Mouse (Mus musculus) forebrain, embryonic 16.5 days (tissue): ENCODE data around the gene Cdkn1c. TPM values are rescaled to one million over a fixed set of nuclear protein-coding genes. Genes with fewer than 3 reads are reported as not detected.

Source experiments
- ATAC-seq: fragments of 200-750 bp; cut with Nextera tagmentation; 2 replicates; pipeline ENCODE4 v1.8.0; 2017; ENCODE audit warnings: mild to moderate bottlenecking, moderate library complexity
- H3K27ac ChIP-seq: fragments of 300-500 bp; sonication (generic); 2 replicates; pipeline ENCODE4 v1.5.1; 2014; ENCODE audit warnings: low read length, control low read depth
- H3K27me3 ChIP-seq: fragments of 300-500 bp; sonication (generic); replicated peaks from 2 replicates; pipeline ENCODE4 v1.6.1; 2014; ENCODE audit warnings: low read length; ENCODE audit not compliant: control insufficient read depth, insufficient read depth
- H3K36me3 ChIP-seq: fragments of 300-500 bp; sonication (generic); 2 replicates; pipeline ENCODE4 v1.6.1; 2014; ENCODE audit not compliant: control insufficient read depth, insufficient read depth
- H3K4me1 ChIP-seq: fragments of 300-500 bp; sonication (generic); replicated peaks from 2 replicates; pipeline ENCODE4 v1.6.1; 2014; ENCODE audit warnings: low read length; ENCODE audit not compliant: control insufficient read depth, insufficient read depth
- H3K4me2 ChIP-seq: fragments of 300-500 bp; sonication (generic); 2 replicates; pipeline ENCODE4 v1.6.1; 2014; ENCODE audit warnings: mild to moderate bottlenecking, low read length, control low read depth
- H3K4me3 ChIP-seq: fragments of 300-500 bp; sonication (generic); replicated peaks from 2 replicates; pipeline ENCODE4 v1.5.1; 2014; ENCODE audit warnings: mild to moderate bottlenecking, low read length, control low read depth
- H3K9ac ChIP-seq: fragments of 300-500 bp; sonication (generic); replicated peaks from 2 replicates; pipeline ENCODE4 v1.6.1; 2014; ENCODE audit warnings: low read depth, low read length, control low read depth
- H3K9me3 ChIP-seq: fragments of 300-500 bp; sonication (generic); 2 replicates; pipeline ENCODE4 v1.6.1; 2016; ENCODE audit warnings: low read length; ENCODE audit not compliant: control insufficient read depth
- WGBS: fragments of 180-500 bp; shearing (Covaris S2); extraction: QIAGEN DNeasy Blood & Tissue Kit; methylation state at CpG from one replicate; pipeline ENCODE4 v1.1.7; 2014; 5-methylcytosine and 5-hydroxymethylcytosine counted together
- polyA plus RNA-seq: library from polyadenylated mRNA; unstranded; fragments of >200 nt; fragmentation: Nextera tagmentation; extraction: Ambion mirVana; gene quantifications from 2 replicates; pipeline ENCODE4 v1.2.1, GENCODE M21; 2015

The Cdkn1c gene
- polyA plus RNA-seq, 1 experiment from 2014 or later = 96.6 TPM

- H3K9ac ChIP-seq = no peak overlapping the region
- no peak for ATAC-seq
- no peaks in the 10 kb centered on the region for H3K9me3 ChIP-seq
- H3K36me3 ChIP-seq = no peaks in the 10 kb centered on the region
- no peak overlapping the region for H3K4me2 ChIP-seq
- peaks cover 13% of the 10 kb centered on the region for H3K4me1 ChIP-seq
- WGBS = 44% methylated on average over 2 of the region's 2 CpGs
- no peak overlapping the region for H3K27ac ChIP-seq
- no peak overlapping the region for H3K4me3 ChIP-seq
- H3K27me3 ChIP-seq = peaks cover 43% of the 10 kb centered on the region
These were observed 40.1 kb upstream of the Cdkn1c start for GRCm38 (mm10) chr7:143500912-143501311.

- Histone ChIP-seq H3K4me3 (no peak overlapping the region), H3K9me3 (no peaks in the 10 kb centered on the region), H3K4me2 (no peak overlapping the region), H3K36me3 (no peaks in the 10 kb centered on the region), H3K4me1 (peaks cover 13% of the 10 kb centered on the region), H3K27ac (no peak overlapping the region), H3K9ac (no peak overlapping the region), H3K27me3 (peaks cover 34% of the 10 kb centered on the region)
- 88% methylated on average over 4 of the region's 4 CpGs for WGBS
- ATAC-seq = no peak
These were observed 37.7 kb upstream of the Cdkn1c start for GRCm38 (mm10) chr7:143498584-143498983.

DNA sequence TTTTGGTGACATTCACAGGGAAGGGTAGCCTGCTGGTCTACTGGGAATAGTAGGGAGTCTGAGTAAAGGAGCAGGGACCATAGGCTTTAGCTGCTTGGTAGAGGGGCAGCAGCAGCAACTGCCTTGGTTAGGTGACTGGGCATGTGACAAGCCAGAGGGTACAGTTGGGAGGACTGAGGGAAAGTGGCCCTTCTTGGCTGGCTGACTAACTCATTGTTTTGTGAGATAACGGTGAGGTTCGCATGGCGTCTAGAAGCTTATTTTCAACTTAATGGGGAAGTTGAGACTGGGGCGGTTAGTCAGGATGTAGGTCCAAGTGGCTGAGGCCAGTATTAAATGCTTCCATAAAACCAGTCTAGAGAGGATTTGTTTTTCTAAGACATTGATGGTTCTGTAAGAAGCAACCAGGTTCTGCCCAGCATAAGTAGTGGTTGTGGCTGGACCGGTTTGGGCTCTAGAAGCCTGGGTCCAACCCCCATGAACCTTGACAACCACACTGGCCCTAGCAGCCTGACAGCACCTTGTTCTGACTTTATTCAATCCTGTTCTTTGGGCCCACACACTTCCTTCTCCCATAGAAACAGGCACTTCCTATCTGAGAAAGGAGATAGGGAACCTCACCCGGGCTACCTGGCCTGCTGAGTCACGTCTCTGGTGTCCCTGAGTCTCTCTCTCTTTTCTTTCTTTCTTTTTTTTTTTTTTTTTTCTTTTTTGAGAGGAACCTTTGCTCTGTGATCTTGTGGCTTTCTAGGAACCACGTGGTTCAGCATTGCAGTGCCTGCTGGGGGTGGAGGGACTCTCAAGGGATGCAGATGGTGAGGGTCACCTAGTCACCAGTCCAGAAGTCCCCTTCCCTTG is 34.5 kb upstream of the Cdkn1c start:
- no peak overlapping the region for H3K9ac ChIP-seq
- H3K36me3 ChIP-seq = no peaks in the 10 kb centered on the region
- WGBS = 82% methylated on average over 8 of the region's 8 CpGs

GRCm38 (mm10) chr7:143493616-143494126 is 32.8 kb upstream of the Cdkn1c start:
- Histone ChIP-seq H3K9ac (no peak overlapping the region), H3K4me3 (no peak overlapping the region), H3K4me1 (no peaks in the 10 kb centered on the region), H3K36me3 (no peaks in the 10 kb centered on the region), H3K9me3 (no peaks in the 10 kb centered on the region), H3K27me3 (no peaks in the 10 kb centered on the region), H3K4me2 (no peak overlapping the region), H3K27ac (no peak overlapping the region)
- WGBS = 93% methylated on average over 6 of the region's 6 CpGs
- no peak for ATAC-seq

More for the DNA sequence above, 34.5 kb upstream of the Cdkn1c start:
- ATAC-seq = no peak
- Histone ChIP-seq H3K9me3 (no peaks in the 10 kb centered on the region), H3K27ac (no peak overlapping the region), H3K4me3 (no peak overlapping the region), H3K27me3 (peaks cover 12% of the 10 kb centered on the region), H3K4me1 (no peaks in the 10 kb centered on the region), H3K4me2 (no peak overlapping the region)

GRCm38 (mm10) chr7:143489735-143490134 is 28.9 kb upstream of the Cdkn1c start:
- no peaks in the 10 kb centered on the region for H3K36me3 ChIP-seq
- H3K4me2 ChIP-seq = no peak overlapping the region
- WGBS = 81% methylated on average over 6 of the region's 6 CpGs
- no peak overlapping the region for H3K27ac ChIP-seq
- no peaks in the 10 kb centered on the region for H3K4me1 ChIP-seq
- ATAC-seq = no peak
- no peak overlapping the region for H3K9ac ChIP-seq
- no peaks in the 10 kb centered on the region for H3K9me3 ChIP-seq
- H3K4me3 ChIP-seq = no peak overlapping the region
- no peaks in the 10 kb centered on the region for H3K27me3 ChIP-seq

DNA sequence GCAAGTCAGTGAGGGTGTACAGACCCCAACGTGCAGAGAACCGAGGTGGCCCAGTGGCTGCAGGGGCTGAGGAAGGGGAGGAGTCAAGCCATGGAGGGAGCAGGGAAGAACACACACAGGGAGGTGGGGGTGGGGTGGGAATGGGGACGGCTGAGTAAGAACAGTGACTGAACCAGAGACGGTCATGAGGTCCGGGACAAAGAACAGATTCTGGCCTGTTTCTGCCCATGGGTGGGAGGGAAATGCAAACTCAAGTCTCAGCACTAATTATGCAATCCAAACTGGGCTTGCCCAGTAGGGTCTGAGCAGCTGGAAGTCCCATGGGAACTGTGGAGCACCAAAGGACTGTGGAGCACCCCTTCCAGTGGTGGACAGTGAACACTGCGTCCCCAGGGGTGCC is 21.7 kb upstream of the Cdkn1c start:
- Histone ChIP-seq H3K9ac (no peak overlapping the region), H3K9me3 (no peaks in the 10 kb centered on the region), H3K4me2 (no peak overlapping the region), H3K4me3 (no peak overlapping the region), H3K4me1 (no peaks in the 10 kb centered on the region), H3K27ac (no peak overlapping the region), H3K27me3 (no peaks in the 10 kb centered on the region), H3K36me3 (no peaks in the 10 kb centered on the region)
- ATAC-seq = no peak
- WGBS = 12% methylated on average over 6 of the region's 6 CpGs

- H3K9me3 ChIP-seq = no peaks in the 10 kb centered on the region
- no peak overlapping the region for H3K9ac ChIP-seq
- no peak for ATAC-seq
- H3K36me3 ChIP-seq = no peaks in the 10 kb centered on the region
- H3K27ac ChIP-seq = no peak overlapping the region
- 49% methylated on average over 5 of the region's 5 CpGs for WGBS
- no peak overlapping the region for H3K4me3 ChIP-seq
- H3K4me2 ChIP-seq = no peak overlapping the region
- H3K27me3 ChIP-seq = no peaks in the 10 kb centered on the region
- no peaks in the 10 kb centered on the region for H3K4me1 ChIP-seq
These were observed 21.0 kb upstream of the Cdkn1c start for GRCm38 (mm10) chr7:143481806-143482387.

DNA sequence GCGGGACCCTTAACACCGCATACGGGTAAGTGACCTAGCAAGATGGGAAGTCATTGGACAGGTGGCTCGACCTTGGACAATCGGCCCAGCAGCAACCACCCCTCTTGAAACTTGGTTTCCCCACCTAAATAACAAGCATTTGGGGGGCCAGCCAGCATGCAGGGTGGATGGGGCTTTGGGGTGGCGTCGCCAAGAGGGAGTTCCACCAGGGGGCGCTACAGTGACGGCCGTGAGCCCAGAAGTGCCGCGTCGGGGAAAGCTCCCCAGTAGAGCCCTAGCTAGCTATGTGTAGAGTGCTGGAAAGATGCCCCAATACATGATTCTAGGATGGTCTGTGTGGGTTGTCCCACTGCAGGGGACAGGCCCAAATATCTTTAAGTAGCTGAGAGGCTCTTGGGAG is 19.6 kb upstream of the Cdkn1c start:
- H3K27me3 ChIP-seq = no peaks in the 10 kb centered on the region
- no peaks in the 10 kb centered on the region for H3K9me3 ChIP-seq
- no peaks in the 10 kb centered on the region for H3K4me1 ChIP-seq
- 32% methylated on average over 13 of the region's 13 CpGs for WGBS
- no peak overlapping the region for H3K4me2 ChIP-seq
- no peak for ATAC-seq
- no peak overlapping the region for H3K9ac ChIP-seq
- H3K27ac ChIP-seq = no peak overlapping the region
- H3K36me3 ChIP-seq = no peaks in the 10 kb centered on the region
- H3K4me3 ChIP-seq = no peak overlapping the region

DNA sequence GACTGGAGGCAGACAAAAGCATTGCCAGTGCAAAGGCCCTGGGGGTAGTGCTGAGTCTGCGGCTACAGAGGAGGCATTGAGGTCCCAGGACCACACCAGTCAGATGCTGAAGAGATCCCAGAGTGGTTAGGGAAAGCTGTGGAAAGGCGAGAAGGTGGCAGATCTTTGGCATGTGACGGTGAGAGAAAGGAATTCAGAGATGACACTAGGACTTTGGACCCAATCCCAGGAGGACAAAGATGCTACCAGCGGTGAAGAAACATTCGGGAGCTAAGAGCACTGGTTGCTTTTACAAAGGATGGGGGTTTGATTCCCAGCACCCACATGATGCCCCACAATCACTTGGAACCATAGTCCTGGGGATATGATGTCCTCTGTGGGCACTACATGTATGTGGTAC is 16.9 kb upstream of the Cdkn1c start:
- no peaks in the 10 kb centered on the region for H3K27me3 ChIP-seq
- WGBS = 83% methylated on average over 5 of the region's 5 CpGs
- no peak for ATAC-seq
- no peaks in the 10 kb centered on the region for H3K36me3 ChIP-seq
- H3K9me3 ChIP-seq = no peaks in the 10 kb centered on the region
- no peak overlapping the region for H3K9ac ChIP-seq
- H3K4me1 ChIP-seq = no peaks in the 10 kb centered on the region
- no peak overlapping the region for H3K4me3 ChIP-seq
- no peak overlapping the region for H3K4me2 ChIP-seq
- no peak overlapping the region for H3K27ac ChIP-seq
